30 mouse cellular contexts compared by ENCODE assay signal in the genomic region with DNA sequence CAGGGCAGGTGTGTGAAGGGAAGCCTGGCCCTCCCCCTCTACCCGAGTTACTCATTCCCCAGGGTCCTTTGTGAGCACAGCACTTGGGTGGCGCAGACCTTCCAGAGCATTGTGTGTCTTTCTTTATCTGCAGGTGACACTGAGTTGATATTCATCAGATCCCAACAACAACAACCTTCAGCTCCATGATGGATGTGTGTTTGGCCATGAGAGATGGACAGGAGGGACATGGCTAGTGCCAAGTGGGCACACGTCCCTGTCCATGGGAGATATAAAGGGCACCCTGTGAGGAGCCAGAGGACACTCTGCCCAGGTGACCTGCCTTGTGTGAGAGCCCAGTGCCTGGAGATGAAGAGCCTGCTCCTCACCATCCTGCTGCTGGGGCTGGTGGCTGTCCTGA. TPM values are rescaled to one million over a fixed set of nuclear protein-coding genes. Genes with fewer than 3 reads are reported as not detected.
"Had no signal": no experiment of that assay in that cellular context is flagged by ENCODE, and none has a peak within 500 bp of the region (broad histone marks: within the 10 kb centered on the region; RNA-seq: fewer than 3 reads in every experiment).

TSS of gene Obp2a (plus strand) at position 301 of the 400 bp plus-strand sequence.

RNA-seq across cellular contexts. Expression of gene Obp2a, which starts in this region (rescaled TPM):
- polyA plus RNA-seq: limb, embryonic 10.5 days; limb, embryonic 11.5 days; limb, embryonic 12.5 days; limb, embryonic 13.5 days; limb, embryonic 14.5 days; limb, embryonic 15.5 days; liver, adult 2 months; liver, embryonic 11.5 days; liver, embryonic 12.5 days; liver, embryonic 13.5 days; liver, embryonic 14.5 days; liver, embryonic 15.5 days; liver, embryonic 16.5 days; liver, postnatal 0 days; lung, adult 2 months; lung, embryonic 14.5 days; lung, embryonic 15.5 days; lung, embryonic 16.5 days; lung, postnatal 0 days; macrophage; midbrain, embryonic 10.5 days; midbrain, embryonic 11.5 days; midbrain, embryonic 12.5 days; midbrain, embryonic 13.5 days; midbrain, embryonic 14.5 days; midbrain, embryonic 15.5 days; midbrain, embryonic 16.5 days; midbrain, postnatal 0 days; myocyte; neural tube, embryonic 11.5 days had no signal
